Mouse (Mus musculus): ENCODE data around the gene Vapa. TPM values are rescaled to one million over a fixed set of nuclear protein-coding genes. Genes with fewer than 3 reads are reported as not detected.
A peak's percentile ranks its signal among the peaks of the same experiment; 100 is the strongest.

Vapa gene
- 10 to 100 TPM; 10.4 to 30.8 (median 18.0) TPM for total RNA-seq (2018; cell fraction: chromatin; rRNA removed)
- 10 to 100 TPM; 65.7 to 93.2 (median 73.0) TPM for total RNA-seq (2018; cell fraction: cytosol; rRNA removed)
- total RNA-seq (2018; cell fraction: nucleus; rRNA removed), result 10 to 100 TPM; 20.1 to 55.1 (median 38.7) TPM
- polyA plus RNA-seq (2018), result 55.9 to 98.6 TPM (median 79.0 TPM) in 3 replicates

- peaks cover 38% of the 10 kb centered on the region for H3K79me2 ChIP-seq (ENCODE audit: inconsistent target)
- H3K36me3 ChIP-seq (ENCODE audit: inconsistent target), result no peaks in the 10 kb centered on the region
- peak within 1 kb of the TSS; percentile 75 for H3K4me3 ChIP-seq (ENCODE audit: inconsistent target)
- 1% methylated on average over 79 of the region's 85 CpGs for WGBS (ENCODE audit: missing documents)
- peak within 1 kb of the TSS; percentile 83 for H3K27ac ChIP-seq
Measured at GRCm38 (mm10) chr17:65613463-65614412, at the start of gene Vapa. TSS of gene Vapa (minus strand) at chr17:65613555.

- Histone ChIP-seq H3K79me2 (ENCODE audit: inconsistent target) (peaks cover 38% of the 10 kb centered on the region; the same call in 1 of the 2 replicates), H3K4me3 (ENCODE audit: inconsistent target) (no peak overlapping the region), H3K27ac (peak overlapping the region; percentile 60), H3K36me3 (ENCODE audit: inconsistent target) (peaks cover 13% of the 10 kb centered on the region; the same call in 1 of the 2 replicates)
- WGBS (ENCODE audit: missing documents), result 81% methylated on average over 3 of the region's 3 CpGs
Measured at GRCm38 (mm10) chr17:65662662-65663061, 49.3 kb upstream of the Vapa start.

GRCm38 (mm10) chr17:65658416-65658815 lies 45.1 kb upstream of the Vapa start:
- H3K4me3 ChIP-seq (ENCODE audit: inconsistent target), result no peak overlapping the region
- whole genome bisulfite sequencing (ENCODE audit: missing documents), result 17% methylated on average over 2 of the region's 2 CpGs
- H3K36me3 ChIP-seq (ENCODE audit: inconsistent target), result peaks cover 19% of the 10 kb centered on the region
- peaks cover 19% of the 10 kb centered on the region; the same call in 1 of the 2 replicates for H3K79me2 ChIP-seq (ENCODE audit: inconsistent target)
- H3K27ac ChIP-seq, result no peak overlapping the region

- WGBS (ENCODE audit: missing documents), result 96% methylated on average over 9 of the region's 9 CpGs
- Histone ChIP-seq H3K27ac (no peak overlapping the region), H3K4me3 (ENCODE audit: inconsistent target) (no peak overlapping the region), H3K79me2 (ENCODE audit: inconsistent target) (peaks cover 17% of the 10 kb centered on the region; the same call in 1 of the 2 replicates), H3K36me3 (ENCODE audit: inconsistent target) (peaks cover 24% of the 10 kb centered on the region)
Measured at GRCm38 (mm10) chr17:65657958-65658357, 44.6 kb upstream of the Vapa start.

GRCm38 (mm10) chr17:65656731-65657130 lies 43.4 kb upstream of the Vapa start:
- no peak overlapping the region for H3K27ac ChIP-seq
- WGBS (ENCODE audit: missing documents), result 83% methylated on average over 5 of the region's 6 CpGs
- H3K4me3 ChIP-seq (ENCODE audit: inconsistent target), result no peak overlapping the region
- peaks cover 11% of the 10 kb centered on the region; the same call in 1 of the 2 replicates for H3K79me2 ChIP-seq (ENCODE audit: inconsistent target)
- H3K36me3 ChIP-seq (ENCODE audit: inconsistent target), result peaks cover 36% of the 10 kb centered on the region

GRCm38 (mm10) chr17:65656076-65656475 lies 42.7 kb upstream of the Vapa start:
- H3K4me3 ChIP-seq (ENCODE audit: inconsistent target), result no peak overlapping the region
- peaks cover 43% of the 10 kb centered on the region for H3K36me3 ChIP-seq (ENCODE audit: inconsistent target)
- 91% methylated on average over 8 of the region's 8 CpGs for WGBS (ENCODE audit: missing documents)
- no peak overlapping the region for H3K27ac ChIP-seq
- peaks cover 11% of the 10 kb centered on the region; the same call in 1 of the 2 replicates for H3K79me2 ChIP-seq (ENCODE audit: inconsistent target)

GRCm38 (mm10) chr17:65655608-65656007 lies 42.3 kb upstream of the Vapa start:
- Histone ChIP-seq H3K4me3 (ENCODE audit: inconsistent target) (no peak overlapping the region), H3K79me2 (ENCODE audit: inconsistent target) (peaks cover 11% of the 10 kb centered on the region; the same call in 1 of the 2 replicates), H3K36me3 (ENCODE audit: inconsistent target) (peaks cover 43% of the 10 kb centered on the region), H3K27ac (no peak overlapping the region)
- WGBS (ENCODE audit: missing documents), result 84% methylated on average over 4 of the region's 4 CpGs

- no peaks in the 10 kb centered on the region for H3K79me2 ChIP-seq (ENCODE audit: inconsistent target)
- H3K27ac ChIP-seq, result no peak overlapping the region
- whole genome bisulfite sequencing (ENCODE audit: missing documents), result 71% methylated on average over 6 of the region's 6 CpGs
- no peak overlapping the region for H3K4me3 ChIP-seq (ENCODE audit: inconsistent target)
- H3K36me3 ChIP-seq (ENCODE audit: inconsistent target), result peaks cover 43% of the 10 kb centered on the region
Measured at GRCm38 (mm10) chr17:65650598-65650997, 37.2 kb upstream of the Vapa start.

GRCm38 (mm10) chr17:65649175-65649493 lies 35.8 kb upstream of the Vapa start:
- H3K27ac ChIP-seq, result no peak overlapping the region
- peaks cover 31% of the 10 kb centered on the region for H3K36me3 ChIP-seq (ENCODE audit: inconsistent target)
- WGBS (ENCODE audit: missing documents), result 100% methylated on average over 2 of the region's 2 CpGs
- H3K79me2 ChIP-seq (ENCODE audit: inconsistent target), result no peaks in the 10 kb centered on the region
- H3K4me3 ChIP-seq (ENCODE audit: inconsistent target), result no peak overlapping the region

- WGBS (ENCODE audit: missing documents), result 91% methylated on average over 9 of the region's 9 CpGs
- H3K4me3 ChIP-seq (ENCODE audit: inconsistent target), result no peak overlapping the region
- H3K27ac ChIP-seq, result no peak overlapping the region
- H3K36me3 ChIP-seq (ENCODE audit: inconsistent target), result peaks cover 25% of the 10 kb centered on the region
- no peaks in the 10 kb centered on the region for H3K79me2 ChIP-seq (ENCODE audit: inconsistent target)
Measured at GRCm38 (mm10) chr17:65648371-65649174, 35.2 kb upstream of the Vapa start.

GRCm38 (mm10) chr17:65647961-65648360 lies 34.6 kb upstream of the Vapa start:
- peaks cover 19% of the 10 kb centered on the region for H3K36me3 ChIP-seq (ENCODE audit: inconsistent target)
- WGBS (ENCODE audit: missing documents), result 59% methylated on average over 4 of the region's 5 CpGs

GRCm38 (mm10) chr17:65647226-65647625 lies 33.9 kb upstream of the Vapa start:
- H3K79me2 ChIP-seq (ENCODE audit: inconsistent target), result no peaks in the 10 kb centered on the region
- H3K4me3 ChIP-seq (ENCODE audit: inconsistent target), result no peak overlapping the region
- peaks cover 12% of the 10 kb centered on the region for H3K36me3 ChIP-seq (ENCODE audit: inconsistent target)
- H3K27ac ChIP-seq, result no peak overlapping the region
- 89% methylated on average over 6 of the region's 6 CpGs for WGBS (ENCODE audit: missing documents)

More at GRCm38 (mm10) chr17:65647961-65648360, 34.6 kb upstream of the Vapa start:
- Histone ChIP-seq H3K79me2 (ENCODE audit: inconsistent target) (no peaks in the 10 kb centered on the region), H3K4me3 (ENCODE audit: inconsistent target) (no peak overlapping the region), H3K27ac (no peak overlapping the region)

GRCm38 (mm10) chr17:65643579-65643978 lies 30.2 kb upstream of the Vapa start:
- 64% methylated on average over 5 of the region's 5 CpGs for WGBS (ENCODE audit: missing documents)
- Histone ChIP-seq H3K36me3 (ENCODE audit: inconsistent target) (no peaks in the 10 kb centered on the region), H3K27ac (0 out of 2 replicates have a peak overlapping the region, but pooled peaks have one; percentile 10), H3K79me2 (ENCODE audit: inconsistent target) (no peaks in the 10 kb centered on the region), H3K4me3 (ENCODE audit: inconsistent target) (no peak overlapping the region)

GRCm38 (mm10) chr17:65643051-65643521 lies 29.7 kb upstream of the Vapa start:
- Histone ChIP-seq H3K27ac (peak overlapping the region; percentile 10; the same call in 1 of the 2 replicates), H3K4me3 (ENCODE audit: inconsistent target) (no peak overlapping the region), H3K36me3 (ENCODE audit: inconsistent target) (no peaks in the 10 kb centered on the region), H3K79me2 (ENCODE audit: inconsistent target) (no peaks in the 10 kb centered on the region)
- WGBS (ENCODE audit: missing documents), result 24% methylated on average over 10 of the region's 10 CpGs
